Mouse (Mus musculus) thymus, postnatal 10 days (tissue): ENCODE measurements at regions not wholly inside any gene's neighbourhood (a gene's known extent, or its start where the extent isn't known, plus 50 kb on each side); places are given as distances from the start of the nearest gene placed in this dataset.
A peak's percentile ranks its signal among the peaks of the same experiment; 100 is the strongest.

Experiments used
- DNase-seq, 2 experiments: peaks; one replicate each; pipeline ENCODE4 v3.0.0; 2021; ENCODE audit warnings: low spot score in 2 of 2

- no peak for DNase-seq
Observed at GRCm38 (mm10) chr16:77459651-77460050, 142.2 kb downstream of the Gm11146 start.

- no peak for DNase-seq
Observed at GRCm38 (mm10) chr16:77444647-77445046, 157.2 kb downstream of the Gm11146 start.

GRCm38 (mm10) chr16:77444006-77444405 is 157.9 kb downstream of the Gm11146 start:
- DNase-seq = peak in 1 of 2 experiments; percentile 33

GRCm38 (mm10) chr16:77443318-77443717 is 158.6 kb downstream of the Gm11146 start:
- DNase-seq = no peak

GRCm38 (mm10) chr16:77442866-77443265 is 159.0 kb downstream of the Gm11146 start:
- DNase-seq = no peak

GRCm38 (mm10) chr16:77431345-77431744 is 170.5 kb downstream of the Gm11146 start:
- no peak for DNase-seq

GRCm38 (mm10) chr16:77422385-77423363 is 179.2 kb downstream of the Gm11146 start:
- no peak for DNase-seq

GRCm38 (mm10) chr16:77421591-77422024 is 180.3 kb downstream of the Gm11146 start:
- no peak for DNase-seq

GRCm38 (mm10) chr16:77421001-77421400 is 180.9 kb downstream of the Gm11146 start:
- DNase-seq = no peak

GRCm38 (mm10) chr16:77420136-77420860 is 181.6 kb downstream of the Gm11146 start:
- no peak for DNase-seq

- DNase-seq = no peak
Observed at GRCm38 (mm10) chr16:77419116-77419735, 182.7 kb downstream of the Gm11146 start.

- DNase-seq = no peak
Observed at GRCm38 (mm10) chr16:77418486-77418885, 183.4 kb downstream of the Gm11146 start.

- DNase-seq = no peak
Observed at GRCm38 (mm10) chr16:77417791-77418190, 184.1 kb downstream of the Gm11146 start.

GRCm38 (mm10) chr16:77414562-77414961 is 187.3 kb downstream of the Gm11146 start:
- DNase-seq = no peak

- no peak for DNase-seq
Observed at GRCm38 (mm10) chr16:77409168-77409567, 192.7 kb downstream of the Gm11146 start.

GRCm38 (mm10) chr16:77406999-77407398 is 194.9 kb downstream of the Gm11146 start:
- DNase-seq = no peak

GRCm38 (mm10) chr16:77405859-77406258 is 196.0 kb downstream of the Gm11146 start:
- no peak for DNase-seq

- no peak for DNase-seq
Observed at GRCm38 (mm10) chr16:77405181-77405818, 196.6 kb downstream of the Gm11146 start.

GRCm38 (mm10) chr16:77402711-77403280 is 199.1 kb downstream of the Gm11146 start:
- DNase-seq = no peak

GRCm38 (mm10) chr16:77401185-77401943 is 200.5 kb downstream of the Gm11146 start:
- DNase-seq = no peak
